Mouse (Mus musculus) liver, adult 10 weeks (tissue): ENCODE data around the gene Ankrd66. TPM values are rescaled to one million over a fixed set of nuclear protein-coding genes. Genes with fewer than 3 reads are reported as not detected.

ENCODE experiments used
- polyA plus RNA-seq: library from polyadenylated mRNA; stranded (reverse); fragments of 350-450 nt; fragmentation: Illumina TruSeq; extraction: RNeasy Lipid Tissue Mini Kit (QIAGEN cat#74804); gene quantifications from one replicate; pipeline ENCODE4 v1.2.3, GENCODE M21; 2014; ENCODE audit warnings: low read depth, low replicate concordance

Ankrd66 gene
- not detected for polyA plus RNA-seq

GRCm38 (mm10) chr17:43543539-43543938, at the start of gene Ankrd66:
Gene Ankrd66, minus strand, starts transcription at chr17:43543639.

GRCm38 (mm10) chr17:43567992-43568888, 24.8 kb upstream of the Ankrd66 start, which contains the start of gene Pla2g7:
Gene Pla2g7, plus strand, starts transcription at chr17:43568098.

GRCm38 (mm10) chr17:43502592-43502991, 40.8 kb downstream of the Ankrd66 start, which contains the start of gene Mep1a:
Gene Mep1a, minus strand, starts transcription at chr17:43502812.

Other genes starting within 250 kb of the Ankrd66 start
- gene Adgrf5, start 183.2 kb downstream of the Ankrd66 start, polyA plus RNA-seq = 18.3 TPM
- gene Mep1a, start 40.8 kb downstream of the Ankrd66 start, polyA plus RNA-seq = not detected
- 3.7 TPM for gene Pla2g7, start 24.5 kb upstream of the Ankrd66 start, polyA plus RNA-seq
- gene Tdrd6, start 86.7 kb upstream of the Ankrd66 start, polyA plus RNA-seq = not detected
- gene Slc25a27, start 123.6 kb upstream of the Ankrd66 start, polyA plus RNA-seq = 1.3 TPM
- 115 TPM for gene Cyp39a1, start 123.8 kb upstream of the Ankrd66 start, polyA plus RNA-seq